Mouse (Mus musculus) spleen, postnatal 14 days (tissue): ENCODE measurements around the gene Olfr172.
A peak's percentile ranks its signal among the peaks of the same experiment; 100 is the strongest.

Source experiments
- DNase-seq, 2 experiments: peaks; one replicate each; pipeline ENCODE4 v3.0.0; 2021 to 2022; ENCODE audit warnings: low spot score in 2 of 2

Olfr172 gene

DNA sequence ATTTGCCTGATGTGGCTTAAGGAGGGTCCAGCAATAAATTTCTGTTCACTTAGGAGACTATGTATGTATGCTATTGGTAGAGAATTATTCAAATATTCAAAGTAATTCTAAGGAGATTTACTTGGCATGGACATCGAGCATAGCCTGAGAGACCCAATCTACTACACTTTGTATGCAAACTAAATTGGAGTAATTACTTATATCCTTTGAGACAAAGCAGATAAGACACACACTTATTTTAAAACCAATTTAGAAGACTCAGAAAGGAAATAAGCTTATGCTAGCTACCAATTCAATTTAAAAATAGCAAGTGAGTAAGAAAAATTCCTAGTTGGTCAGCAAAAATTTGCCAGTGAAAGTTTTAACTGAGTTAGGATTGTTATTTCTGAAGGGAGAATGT, at the start of gene Olfr172:
Gene Olfr172, minus strand, starts transcription at position 101 of the 400 bp plus-strand sequence.
- no peak for DNase-seq

GRCm38 (mm10) chr16:58800168-58800567, 37.2 kb upstream of the Olfr172 start, which contains the start of gene Olfr173:
Gene Olfr173, minus strand, starts transcription at chr16:58800268.
- no peak for DNase-seq

DNA sequence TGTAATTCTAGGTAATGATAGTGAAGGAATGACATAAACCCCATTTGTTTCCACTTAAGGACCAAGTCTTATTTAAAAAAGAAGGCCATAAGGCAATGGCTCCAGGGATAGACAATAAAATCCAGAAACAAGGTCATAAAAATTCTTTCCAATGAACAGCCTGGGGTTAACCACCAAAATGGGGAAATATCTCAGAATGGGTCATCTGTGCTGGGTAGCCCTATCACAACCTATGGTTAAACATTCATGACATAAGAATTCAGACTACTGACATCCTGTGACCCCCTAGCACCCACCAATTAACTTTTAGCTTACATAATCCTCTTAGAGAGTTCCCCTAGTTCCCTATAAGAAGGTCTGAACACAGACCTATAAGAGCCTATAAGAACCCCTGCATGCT, 6.8 kb downstream of the Olfr172 start:
- no peak for DNase-seq

DNA sequence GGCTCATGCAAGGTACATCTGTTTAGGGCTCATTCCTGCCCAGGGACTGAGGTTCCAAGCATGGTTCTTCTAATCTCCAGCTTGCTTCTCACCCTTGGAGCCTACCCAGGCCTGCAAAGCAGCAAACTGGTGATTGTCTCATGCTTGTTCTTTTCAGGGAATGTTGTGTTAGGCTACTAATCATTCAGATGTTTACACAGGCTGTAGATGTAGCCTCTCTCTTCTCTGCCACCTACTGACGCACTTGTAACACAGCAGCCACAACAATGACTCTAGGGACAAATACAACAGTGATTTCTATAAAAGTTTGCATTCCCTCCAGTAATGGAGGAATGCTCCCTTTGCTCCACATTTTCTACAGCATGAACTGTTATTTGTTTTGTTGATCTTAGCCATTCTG, 11.7 kb downstream of the Olfr172 start:
- DNase-seq = no peak

GRCm38 (mm10) chr16:58746715-58747114, 16.3 kb downstream of the Olfr172 start:
- DNase-seq = no peak

DNA sequence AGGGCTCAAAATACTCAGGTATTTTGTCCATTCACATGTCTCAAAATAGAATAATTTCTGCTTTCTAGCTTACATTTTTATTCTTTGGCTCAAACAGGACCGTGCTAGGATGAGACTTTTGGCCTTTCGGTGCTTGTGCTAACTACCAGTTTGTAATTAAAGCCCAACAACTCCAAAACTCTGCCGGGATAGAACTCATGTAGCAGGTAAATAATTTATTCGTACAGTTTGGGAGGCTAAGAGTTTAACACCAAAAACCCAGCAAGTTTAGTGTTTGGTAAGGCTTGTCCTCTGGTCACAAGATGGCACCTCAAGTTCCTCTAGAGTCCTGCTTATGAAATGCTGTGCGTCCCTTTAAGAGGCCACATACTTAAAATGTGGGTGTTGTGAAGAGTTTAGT, 22.2 kb downstream of the Olfr172 start:
- no peak for DNase-seq

GRCm38 (mm10) chr16:58738800-58739199, 24.2 kb downstream of the Olfr172 start:
- no peak for DNase-seq

GRCm38 (mm10) chr16:58738205-58738604, 24.8 kb downstream of the Olfr172 start:
- no peak for DNase-seq

GRCm38 (mm10) chr16:58728176-58728671, 34.8 kb downstream of the Olfr172 start:
- no peak for DNase-seq

- DNase-seq = peak; percentile 77 to 87
These were observed 35.4 kb downstream of the Olfr172 start, which contains the start of gene Cldnd1 for GRCm38 (mm10) chr16:58727477-58728131. Gene Cldnd1, plus strand, starts transcription at chr16:58727910.

DNA sequence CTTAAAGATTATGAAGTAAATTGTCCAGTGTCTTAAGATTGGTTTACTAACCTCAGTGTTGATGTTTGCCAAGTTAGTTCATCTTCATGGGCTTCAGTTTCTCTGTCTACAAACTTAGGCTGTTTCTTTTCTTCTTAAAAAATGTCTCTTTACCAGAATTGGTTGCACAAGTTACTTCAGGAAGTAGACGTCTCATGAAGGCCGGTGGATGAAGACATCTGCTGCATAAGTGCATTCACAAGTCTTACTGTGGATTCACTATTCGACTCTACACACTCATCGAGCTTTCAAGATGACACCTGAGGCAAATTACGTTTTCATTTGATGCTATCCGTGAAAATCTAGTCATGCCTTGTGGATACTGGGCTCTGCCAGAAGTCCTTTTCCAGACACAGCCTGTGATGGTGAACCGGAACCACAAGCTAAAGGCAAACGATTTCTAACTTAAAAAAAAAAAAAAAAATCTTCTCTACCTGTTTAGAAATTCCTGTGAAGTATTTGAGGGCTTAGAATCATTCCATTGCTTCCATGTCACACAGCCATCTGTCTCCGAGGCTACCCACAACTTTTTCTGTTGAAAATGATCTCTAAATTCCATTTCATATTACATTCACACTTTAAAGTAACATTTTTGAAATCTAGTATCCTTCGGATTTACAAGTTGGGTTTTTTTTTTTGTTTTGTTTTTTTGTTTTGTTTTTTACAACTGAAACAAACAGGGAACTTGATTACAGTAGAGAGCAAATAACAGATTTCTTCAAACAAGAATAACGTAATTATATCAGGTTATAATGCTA, 36.1 kb downstream of the Olfr172 start:
- no peak for DNase-seq

DNA sequence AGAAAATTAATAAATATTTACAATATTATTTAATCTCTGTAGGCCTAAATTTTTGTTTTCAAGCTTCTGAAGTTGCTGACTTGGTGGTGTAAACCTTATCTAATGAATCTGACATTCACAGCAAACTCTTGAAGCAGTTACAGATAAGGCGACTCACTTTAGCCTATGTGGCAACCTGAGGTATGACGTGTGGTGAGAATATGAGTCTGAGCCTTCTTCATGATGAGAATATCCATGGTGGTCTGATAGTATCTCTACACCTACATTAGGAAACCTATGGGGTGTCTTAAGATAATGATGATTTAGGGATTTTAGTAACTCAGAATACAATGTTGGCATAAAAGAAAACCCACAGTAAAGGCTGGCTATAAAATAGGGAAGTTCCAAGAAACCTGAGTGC, 40.7 kb downstream of the Olfr172 start:
- no peak for DNase-seq

DNA sequence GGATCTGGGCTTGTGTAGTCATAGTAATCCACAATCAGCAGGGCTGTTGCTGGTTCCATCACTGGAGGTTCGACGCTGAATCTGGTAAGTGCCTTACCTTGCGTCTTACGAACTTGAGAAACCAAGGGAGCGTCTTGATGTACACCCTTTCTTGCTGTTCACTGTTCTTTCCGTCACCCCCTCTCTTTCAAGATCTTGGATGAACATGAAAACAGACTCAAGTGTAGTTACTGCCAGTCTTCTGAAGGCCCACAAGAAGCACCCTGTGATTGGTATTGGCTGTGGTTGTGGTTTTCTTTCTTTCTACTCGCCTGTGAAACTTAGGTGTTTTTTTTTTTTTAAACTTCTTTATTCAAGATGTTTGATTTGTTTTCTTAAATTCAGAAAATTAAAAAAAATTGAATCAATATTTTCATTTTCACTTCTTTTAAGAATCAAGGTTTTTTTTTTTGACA, 44.3 kb downstream of the Olfr172 start, which contains the start of gene Gpr15:
Gene Gpr15, minus strand, starts transcription at position 405 of the 455 bp plus-strand sequence.
- no peak for DNase-seq

GRCm38 (mm10) chr16:58715018-58715417, 48.0 kb downstream of the Olfr172 start:
- no peak for DNase-seq

DNA sequence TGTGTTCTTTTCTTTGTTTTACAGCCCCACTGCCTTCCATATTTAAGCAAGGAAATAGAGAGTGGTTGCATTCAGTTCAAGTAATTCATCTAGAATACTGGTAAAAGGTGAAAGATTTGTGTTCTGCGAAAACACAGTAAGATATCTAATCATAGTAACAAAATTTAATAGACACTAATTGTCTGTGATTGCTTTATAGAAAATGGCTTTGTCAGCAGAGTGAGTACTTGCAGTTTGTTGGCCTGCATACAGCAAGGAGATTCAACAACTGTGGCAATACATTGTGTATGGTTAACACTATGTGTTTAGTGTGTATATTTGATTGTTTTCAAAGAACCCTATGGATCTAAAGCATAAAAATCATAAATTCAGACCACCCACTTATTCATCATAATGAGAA, 49.8 kb downstream of the Olfr172 start:
- no peak for DNase-seq

DNA sequence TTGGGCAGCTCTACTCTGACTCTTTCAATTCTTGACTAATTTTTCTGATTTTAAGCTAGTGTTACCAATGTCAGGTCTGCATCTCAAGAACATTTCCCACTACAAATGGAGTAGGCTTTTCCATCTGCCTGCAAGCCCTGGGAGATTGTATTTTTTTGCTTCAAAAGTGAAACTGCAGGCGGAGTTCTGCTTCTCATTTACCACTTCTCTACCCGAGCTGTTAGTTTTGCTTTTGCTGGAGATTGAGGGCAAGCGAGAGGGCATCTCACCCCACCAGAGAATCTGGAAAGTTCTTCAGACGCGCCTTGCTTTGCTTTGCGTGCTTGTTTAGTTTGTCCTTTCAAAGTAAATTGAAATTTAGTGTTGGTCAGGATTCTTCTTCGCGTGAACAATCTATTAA, 50.8 kb downstream of the Olfr172 start:
- no peak for DNase-seq
